Mouse (Mus musculus) forebrain, embryonic 12.5 days (tissue): ENCODE measurements around the gene Defb42. TPM values are rescaled to one million over a fixed set of nuclear protein-coding genes. Genes with fewer than 3 reads are reported as not detected.

ENCODE experiments used
- ATAC-seq: fragments of 200-750 bp; cut with Nextera tagmentation; 2 replicates; pipeline ENCODE4 v1.8.0; 2017; ENCODE audit warnings: moderate TSS enrichment; ENCODE audit not compliant: low FRiP score
- H3K27ac ChIP-seq: fragments of 300-500 bp; sonication (generic); 2 replicates; pipeline ENCODE4 v1.5.1; 2016; ENCODE audit warnings: mild to moderate bottlenecking
- H3K27me3 ChIP-seq: fragments of 300-500 bp; sonication (generic); 2 replicates; pipeline ENCODE4 v1.6.1; 2016; ENCODE audit warnings: mild to moderate bottlenecking
- H3K36me3 ChIP-seq: fragments of 300-500 bp; sonication (generic); replicated peaks from 2 replicates; pipeline ENCODE4 v1.6.1; 2016; ENCODE audit warnings: mild to moderate bottlenecking
- H3K4me1 ChIP-seq: fragments of 300-500 bp; sonication (generic); 2 replicates; pipeline ENCODE4 v1.6.1; 2016
- H3K4me2 ChIP-seq: fragments of 300-500 bp; sonication (generic); 2 replicates; pipeline ENCODE4 v1.6.1; 2016; ENCODE audit warnings: mild to moderate bottlenecking, moderate library complexity
- H3K4me3 ChIP-seq: fragments of 300-500 bp; sonication (generic); replicated peaks from 2 replicates; pipeline ENCODE4 v1.5.1; 2016; ENCODE audit warnings: mild to moderate bottlenecking
- H3K9ac ChIP-seq: fragments of 300-500 bp; sonication (generic); 2 replicates; pipeline ENCODE4 v1.6.1; 2016; ENCODE audit warnings: mild to moderate bottlenecking
- H3K9me3 ChIP-seq: fragments of 300-500 bp; sonication (generic); 2 replicates; pipeline ENCODE4 v1.6.1; 2016
- WGBS: fragments of 180-500 bp; shearing (Covaris S2); methylation state at CpG from one replicate; pipeline ENCODE4 v1.1.7; 2016; 5-methylcytosine and 5-hydroxymethylcytosine counted together
- polyA plus RNA-seq: library from polyadenylated mRNA; unstranded; fragments of >200 nt; fragmentation: Nextera tagmentation; extraction: Ambion mirVana; gene quantifications from 2 replicates; pipeline ENCODE4 v1.2.1, GENCODE M21; 2016

Gene Defb42
- polyA plus RNA-seq: not detected in 2 replicates

DNA sequence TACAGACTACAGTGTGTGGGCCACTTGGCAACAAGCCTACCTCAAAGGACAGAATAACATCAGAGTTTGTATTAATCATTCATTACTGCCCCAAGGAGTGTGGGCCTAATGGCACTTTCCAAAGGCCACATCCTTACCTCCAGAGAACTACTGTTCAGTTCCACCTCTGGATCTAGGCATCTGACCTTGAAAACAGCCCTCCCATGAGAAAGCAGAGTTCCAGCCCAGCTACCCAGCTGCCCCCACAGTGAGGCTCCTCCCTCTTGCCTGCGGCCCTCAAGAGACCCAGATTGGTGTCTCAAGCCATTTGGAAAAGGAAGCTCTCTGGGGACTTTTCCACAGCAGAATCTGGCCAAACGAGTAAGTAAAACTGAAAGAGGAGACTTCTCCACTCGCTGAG lies at the start of gene Defb42:
Defb42 (plus strand) TSS at position 301 of the 400 bp plus-strand sequence.
- no peaks in the 10 kb centered on the region for H3K9me3 ChIP-seq
- H3K27ac ChIP-seq: no peak within 1 kb of the TSS
- no peak within 1 kb of the TSS for H3K9ac ChIP-seq
- H3K36me3 ChIP-seq: no peaks in the 10 kb centered on the region
- no peak within 1 kb of the TSS for H3K4me3 ChIP-seq
- no peak for ATAC-seq
- H3K4me1 ChIP-seq: no peaks in the 10 kb centered on the region
- no peaks in the 10 kb centered on the region for H3K27me3 ChIP-seq
- H3K4me2 ChIP-seq: no peak within 1 kb of the TSS
- WGBS: 88% methylated on average over 3 of the region's 3 CpGs

GRCm38 (mm10) chr14:62997777-62998176 lies 49.0 kb upstream of the Defb42 start, which contains the start of gene Defb47:
Gene Defb47, plus strand, starts transcription at chr14:62998077.
- Histone ChIP-seq H3K9ac (no peak within 1 kb of the TSS), H3K9me3 (no peaks in the 10 kb centered on the region), H3K27ac (no peak within 1 kb of the TSS), H3K4me2 (no peak within 1 kb of the TSS), H3K4me1 (no peaks in the 10 kb centered on the region), H3K4me3 (no peak within 1 kb of the TSS), H3K27me3 (no peaks in the 10 kb centered on the region), H3K36me3 (no peaks in the 10 kb centered on the region)
- WGBS: 85% methylated on average over 8 of the region's 8 CpGs
- no peak for ATAC-seq

DNA sequence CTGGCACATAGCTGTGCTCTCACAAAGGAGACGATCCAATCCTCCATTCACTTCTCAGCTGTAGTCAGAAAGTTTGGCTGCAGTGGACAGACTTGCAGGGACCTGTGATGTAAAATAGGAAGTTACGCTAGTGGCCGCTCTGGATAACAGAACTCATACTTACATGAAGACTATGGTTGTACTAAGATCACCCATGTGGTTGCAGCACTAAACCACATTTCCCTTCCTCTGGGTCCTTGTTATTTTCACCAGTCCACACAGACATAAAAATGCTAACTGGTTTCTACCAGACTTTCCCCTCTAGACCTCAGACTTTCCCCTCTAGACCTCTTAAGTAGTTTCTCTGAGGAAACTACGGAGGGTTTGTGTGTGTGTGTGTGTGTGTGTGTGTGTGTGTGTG lies 47.8 kb upstream of the Defb42 start:
- WGBS: 90% methylated on average over 4 of the region's 4 CpGs
- H3K36me3 ChIP-seq: no peaks in the 10 kb centered on the region
- H3K27ac ChIP-seq: no peak overlapping the region
- no peaks in the 10 kb centered on the region for H3K4me1 ChIP-seq
- no peak overlapping the region for H3K4me2 ChIP-seq
- no peaks in the 10 kb centered on the region for H3K9me3 ChIP-seq
- H3K4me3 ChIP-seq: no peak overlapping the region
- H3K27me3 ChIP-seq: no peaks in the 10 kb centered on the region
- H3K9ac ChIP-seq: no peak overlapping the region
- ATAC-seq: no peak

DNA sequence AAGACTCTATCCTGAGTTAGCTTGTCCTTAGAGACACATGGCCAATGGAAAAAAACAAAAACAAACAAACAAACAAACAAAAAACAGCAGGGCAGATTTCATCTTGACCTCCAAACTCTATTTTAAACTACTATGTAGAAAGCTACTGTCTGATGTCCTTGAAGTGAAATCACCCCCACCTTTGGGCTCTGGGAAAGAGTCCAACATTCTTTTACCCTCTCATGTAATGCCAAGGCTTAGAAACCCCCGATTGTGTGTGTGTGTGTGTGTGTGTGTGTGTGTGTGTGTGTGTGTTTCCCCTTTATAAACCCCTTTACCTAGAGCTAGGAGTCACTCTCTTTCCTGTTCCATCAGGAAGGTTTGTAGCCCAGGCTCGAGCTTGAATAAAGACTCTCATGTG lies 44.2 kb upstream of the Defb42 start:
- no peak for ATAC-seq
- Histone ChIP-seq H3K9me3 (no peaks in the 10 kb centered on the region), H3K4me3 (no peak overlapping the region), H3K36me3 (no peaks in the 10 kb centered on the region), H3K4me1 (no peaks in the 10 kb centered on the region), H3K9ac (no peak overlapping the region), H3K27me3 (no peaks in the 10 kb centered on the region), H3K4me2 (no peak overlapping the region), H3K27ac (no peak overlapping the region)
- 82% methylated on average over 2 of the region's 2 CpGs for WGBS

GRCm38 (mm10) chr14:63011471-63011870 lies 35.3 kb upstream of the Defb42 start, which contains the start of gene Defb43:
Gene Defb43, plus strand, starts transcription at chr14:63011771.
- Histone ChIP-seq H3K4me2 (no peak within 1 kb of the TSS), H3K4me1 (no peaks in the 10 kb centered on the region), H3K27ac (no peak within 1 kb of the TSS), H3K9me3 (no peaks in the 10 kb centered on the region), H3K36me3 (no peaks in the 10 kb centered on the region), H3K27me3 (no peaks in the 10 kb centered on the region), H3K4me3 (no peak within 1 kb of the TSS), H3K9ac (no peak within 1 kb of the TSS)
- 92% methylated on average over 5 of the region's 5 CpGs for WGBS
- no peak for ATAC-seq

DNA sequence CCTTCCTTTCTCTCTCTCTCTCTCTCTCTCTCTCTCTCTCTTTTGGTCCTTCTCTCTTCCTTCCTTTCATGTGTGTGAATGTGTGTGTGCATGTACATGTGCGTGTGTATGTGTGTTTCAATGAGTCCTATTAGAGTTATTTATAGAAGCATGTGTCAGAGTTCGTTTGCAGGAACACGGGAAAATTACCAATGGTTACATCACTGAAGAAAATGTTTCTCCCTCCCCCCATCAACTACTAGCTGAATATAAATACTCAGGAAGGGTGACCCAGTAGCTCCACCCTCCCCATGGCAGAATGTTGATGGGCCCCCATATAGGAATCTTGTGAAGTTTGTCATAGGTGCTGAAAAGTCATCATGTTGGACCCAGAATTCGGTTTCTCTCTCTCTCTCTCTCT lies 33.7 kb upstream of the Defb42 start:
- no peak overlapping the region for H3K27ac ChIP-seq
- no peaks in the 10 kb centered on the region for H3K36me3 ChIP-seq
- no peaks in the 10 kb centered on the region for H3K4me1 ChIP-seq
- no peaks in the 10 kb centered on the region for H3K9me3 ChIP-seq
- no peak overlapping the region for H3K9ac ChIP-seq
- H3K27me3 ChIP-seq: no peaks in the 10 kb centered on the region
- ATAC-seq: no peak
- H3K4me2 ChIP-seq: no peak overlapping the region
- no peak overlapping the region for H3K4me3 ChIP-seq
- WGBS: 92% methylated on average over 4 of the region's 4 CpGs

DNA sequence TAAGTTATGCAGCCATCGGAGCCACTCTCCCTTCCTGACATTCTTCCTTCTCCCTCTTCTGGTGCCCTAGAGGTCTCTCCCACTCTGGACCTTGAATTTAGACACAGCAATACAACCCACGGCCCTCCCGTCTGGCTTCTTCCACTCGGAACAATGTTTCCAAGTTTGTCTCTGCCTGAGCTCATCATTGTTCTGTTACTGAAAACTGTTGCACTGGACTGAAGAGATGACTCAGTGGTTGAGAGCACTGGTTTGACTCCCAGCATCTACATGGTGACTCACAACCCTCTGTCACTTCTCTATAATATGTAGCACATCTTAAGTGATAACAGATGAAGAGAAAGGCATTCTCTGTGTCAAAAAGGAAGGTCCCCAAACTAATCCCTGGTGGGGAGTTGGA lies 32.1 kb upstream of the Defb42 start:
- ATAC-seq: no peak
- no peaks in the 10 kb centered on the region for H3K27me3 ChIP-seq
- H3K36me3 ChIP-seq: no peaks in the 10 kb centered on the region
- H3K4me2 ChIP-seq: no peak overlapping the region
- 93% methylated on average over 4 of the region's 4 CpGs for WGBS
- H3K9ac ChIP-seq: no peak overlapping the region
- H3K4me3 ChIP-seq: no peak overlapping the region
- no peaks in the 10 kb centered on the region for H3K9me3 ChIP-seq
- no peaks in the 10 kb centered on the region for H3K4me1 ChIP-seq
- no peak overlapping the region for H3K27ac ChIP-seq

DNA sequence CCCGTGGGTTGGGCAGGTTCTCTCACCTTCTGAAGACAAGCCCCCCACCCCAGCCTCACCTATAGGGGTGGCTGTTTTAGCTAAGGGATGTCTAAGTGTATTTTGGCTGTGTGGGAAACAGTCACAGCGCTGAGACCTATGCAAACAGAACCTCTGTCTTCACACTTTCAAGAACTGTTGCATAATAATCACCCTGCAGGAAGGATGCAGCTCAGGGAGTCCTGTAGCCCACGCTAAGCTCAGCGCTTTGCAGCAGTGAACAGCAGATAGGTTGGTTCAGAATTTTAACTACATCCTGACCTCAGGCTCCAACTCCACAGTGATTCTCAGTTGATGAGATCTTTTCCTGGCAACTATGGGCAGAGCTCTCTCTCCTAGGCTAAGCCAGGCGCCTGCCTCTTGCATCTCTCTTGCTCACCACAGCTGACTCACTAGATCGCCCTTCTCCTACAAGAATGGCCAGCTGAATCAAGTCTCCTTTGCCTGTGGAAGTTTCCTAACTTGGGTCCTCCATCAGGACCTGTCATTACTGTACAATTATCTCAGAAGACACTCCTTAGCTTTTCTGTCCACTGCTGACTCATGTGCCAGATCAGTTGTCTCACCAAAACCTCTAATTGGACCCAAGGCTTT lies 26.2 kb upstream of the Defb42 start:
- 63% methylated on average over 6 of the region's 6 CpGs for WGBS
- no peak overlapping the region for H3K4me3 ChIP-seq
- H3K9me3 ChIP-seq: no peaks in the 10 kb centered on the region
- no peak overlapping the region for H3K27ac ChIP-seq
- no peak overlapping the region for H3K4me2 ChIP-seq
- no peak for ATAC-seq
- H3K36me3 ChIP-seq: no peaks in the 10 kb centered on the region
- no peak overlapping the region for H3K9ac ChIP-seq
- H3K4me1 ChIP-seq: no peaks in the 10 kb centered on the region
- H3K27me3 ChIP-seq: no peaks in the 10 kb centered on the region

GRCm38 (mm10) chr14:63049910-63050370 lies 3.1 kb downstream of the Defb42 start, which contains the start of gene Defb30:
Gene Defb30, minus strand, starts transcription at chr14:63049960.
- Histone ChIP-seq H3K36me3 (no peaks in the 10 kb centered on the region), H3K4me3 (no peak within 1 kb of the TSS), H3K4me2 (no peak within 1 kb of the TSS), H3K27ac (no peak within 1 kb of the TSS), H3K27me3 (no peaks in the 10 kb centered on the region), H3K9me3 (no peaks in the 10 kb centered on the region), H3K4me1 (peaks cover 3% of the 10 kb centered on the region; the same call in 1 of the 2 replicates), H3K9ac (no peak within 1 kb of the TSS)
- no peak for ATAC-seq
- WGBS: 66% methylated on average over 13 of the region's 14 CpGs

DNA sequence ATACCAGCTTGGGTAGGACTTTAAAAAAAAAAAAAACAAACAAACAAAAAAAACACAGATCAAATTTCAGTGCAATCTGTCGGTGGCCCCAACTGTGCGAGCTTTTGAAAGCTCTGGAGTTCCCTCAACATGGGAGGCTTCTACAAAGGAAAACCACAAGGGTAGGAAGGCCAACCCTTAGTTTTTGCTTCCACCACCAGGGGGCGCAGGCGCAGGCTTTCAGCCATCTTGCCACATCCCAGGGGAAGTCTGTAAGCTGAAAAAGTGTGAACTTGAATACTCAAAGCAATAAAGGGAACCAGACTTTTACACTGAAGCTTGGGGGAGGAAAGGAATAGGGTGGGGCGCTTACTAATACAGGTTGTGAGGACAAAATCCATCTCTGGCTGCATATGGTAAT lies 4.0 kb downstream of the Defb42 start:
- H3K27ac ChIP-seq: no peak overlapping the region
- H3K9me3 ChIP-seq: no peaks in the 10 kb centered on the region
- H3K36me3 ChIP-seq: no peaks in the 10 kb centered on the region
- H3K4me1 ChIP-seq: peaks cover 3% of the 10 kb centered on the region; the same call in 1 of the 2 replicates
- H3K4me2 ChIP-seq: no peak overlapping the region
- ATAC-seq: no peak
- H3K27me3 ChIP-seq: no peaks in the 10 kb centered on the region
- H3K9ac ChIP-seq: no peak overlapping the region
- H3K4me3 ChIP-seq: no peak overlapping the region
- 31% methylated on average over 5 of the region's 5 CpGs for WGBS

DNA sequence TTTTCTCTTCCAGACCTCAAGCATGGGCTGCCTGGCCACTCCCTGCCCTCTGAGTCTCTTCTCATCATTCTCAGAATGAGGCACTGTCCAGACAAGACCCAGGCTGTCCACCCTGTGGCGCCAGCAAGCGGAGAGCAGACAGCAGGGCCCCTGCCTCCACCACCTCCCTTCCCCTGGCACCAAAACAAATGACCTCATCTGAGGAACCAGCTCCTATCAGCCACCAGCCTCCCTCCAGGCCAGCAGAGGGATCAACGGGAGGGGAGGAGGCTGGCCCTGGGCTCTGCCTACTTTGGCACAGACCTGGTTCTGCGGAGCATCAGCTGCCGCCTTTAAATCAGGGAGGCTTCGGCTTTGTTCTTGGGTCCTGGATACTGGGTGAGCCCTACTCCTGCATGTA lies 7.9 kb downstream of the Defb42 start:
- Histone ChIP-seq H3K4me1 (peaks cover 3% of the 10 kb centered on the region; the same call in 1 of the 2 replicates), H3K9ac (no peak overlapping the region), H3K9me3 (no peaks in the 10 kb centered on the region), H3K4me2 (no peak overlapping the region), H3K27me3 (no peaks in the 10 kb centered on the region), H3K36me3 (no peaks in the 10 kb centered on the region), H3K27ac (no peak overlapping the region), H3K4me3 (no peak overlapping the region)
- no peak for ATAC-seq
- whole genome bisulfite sequencing: 46% methylated on average over 6 of the region's 6 CpGs

GRCm38 (mm10) chr14:63060361-63060760 lies 13.6 kb downstream of the Defb42 start:
- Histone ChIP-seq H3K4me3 (no peak overlapping the region), H3K27me3 (peaks cover 3% of the 10 kb centered on the region; the same call in 1 of the 2 replicates), H3K4me2 (no peak overlapping the region), H3K27ac (no peak overlapping the region), H3K36me3 (no peaks in the 10 kb centered on the region), H3K4me1 (no peaks in the 10 kb centered on the region), H3K9me3 (no peaks in the 10 kb centered on the region), H3K9ac (no peak overlapping the region)
- no peak for ATAC-seq
- 91% methylated on average over 10 of the region's 10 CpGs for WGBS

- 87% methylated on average over 2 of the region's 2 CpGs for WGBS
- Histone ChIP-seq H3K4me3 (no peak overlapping the region), H3K27ac (no peak overlapping the region), H3K4me1 (no peaks in the 10 kb centered on the region), H3K9ac (no peak overlapping the region), H3K27me3 (peaks cover 4% of the 10 kb centered on the region; the same call in 1 of the 2 replicates), H3K4me2 (no peak overlapping the region), H3K36me3 (no peaks in the 10 kb centered on the region), H3K9me3 (no peaks in the 10 kb centered on the region)
- no peak for ATAC-seq
Observed at GRCm38 (mm10) chr14:63062184-63062583, 15.4 kb downstream of the Defb42 start.
